Mouse (Mus musculus): Measurements from ENCODE around the gene Gm43951. TPM values are rescaled to one million over a fixed set of nuclear protein-coding genes. Genes with fewer than 3 reads are reported as not detected.

Gene Gm43951
- 0.04 and 0.12 TPM in 2 replicates for polyA plus RNA-seq (2015; fragmentation: Nextera tagmentation; extraction: Ambion mirVana)

GRCm38 (mm10) chr11:72206341-72207203 is at the start of gene Gm43951:
Gene Gm43951, minus strand, starts transcription at chr11:72206840.

GRCm38 (mm10) chr11:72215410-72215797 is 8.8 kb upstream of the Gm43951 start, which contains the start of gene Med31:
Gene Med31, minus strand, starts transcription at chr11:72215592.

GRCm38 (mm10) chr11:72207204-72207833 is 679 bp upstream of the Gm43951 start, which contains the start of the genes 4933427D14Rik and Txndc17:
Gene 4933427D14Rik, minus strand, starts transcription at chr11:72207459.
Gene Txndc17, plus strand, starts transcription at chr11:72207547.

Other genes starting within 250 kb of the Gm43951 start
- 0.43 and 0.44 TPM in 2 replicates for gene Aipl1, start 169.3 kb downstream of the Gm43951 start, polyA plus RNA-seq (2015; fragmentation: Nextera tagmentation; extraction: Ambion mirVana)
- 24.1 and 26.3 TPM in 2 replicates for gene Pimreg, start 164.8 kb downstream of the Gm43951 start, polyA plus RNA-seq (2015; fragmentation: Nextera tagmentation; extraction: Ambion mirVana)
- 0.13 and 0.36 TPM in 2 replicates for gene Pitpnm3, start 71.1 kb downstream of the Gm43951 start, polyA plus RNA-seq (2015; fragmentation: Nextera tagmentation; extraction: Ambion mirVana)
- 2.9 and 3.6 TPM in 2 replicates for gene 4933427D14Rik, start 619 bp upstream of the Gm43951 start, polyA plus RNA-seq (2015; fragmentation: Nextera tagmentation; extraction: Ambion mirVana)
- 118 and 128 TPM in 2 replicates for gene Txndc17, start 707 bp upstream of the Gm43951 start, polyA plus RNA-seq (2015; fragmentation: Nextera tagmentation; extraction: Ambion mirVana)
- gene Med31, start 8.8 kb upstream of the Gm43951 start, polyA plus RNA-seq (2015; fragmentation: Nextera tagmentation; extraction: Ambion mirVana), result 26.2 and 27.0 TPM in 2 replicates
- 0.37 TPM in 1 of 2 replicates, not detected in the other for gene Slc13a5, start 60.4 kb upstream of the Gm43951 start, polyA plus RNA-seq (2015; fragmentation: Nextera tagmentation; extraction: Ambion mirVana)
- gene Xaf1, start 94.8 kb upstream of the Gm43951 start, polyA plus RNA-seq (2015; fragmentation: Nextera tagmentation; extraction: Ambion mirVana), result 18.4 and 19.3 TPM in 2 replicates
- gene Fbxo39, start 107.6 kb upstream of the Gm43951 start, polyA plus RNA-seq (2015; fragmentation: Nextera tagmentation; extraction: Ambion mirVana), result not detected in 2 replicates
- gene Tekt1, start 155.6 kb upstream of the Gm43951 start, polyA plus RNA-seq (2015; fragmentation: Nextera tagmentation; extraction: Ambion mirVana), result 1.0 and 1.2 TPM in 2 replicates
- 208 and 220 TPM in 2 replicates for gene Smtnl2, start 204.9 kb upstream of the Gm43951 start, polyA plus RNA-seq (2015; fragmentation: Nextera tagmentation; extraction: Ambion mirVana)
- 0.08 and 0.69 TPM in 2 replicates for gene Ggt6, start 228.7 kb upstream of the Gm43951 start, polyA plus RNA-seq (2015; fragmentation: Nextera tagmentation; extraction: Ambion mirVana)
- 60.2 and 61.9 TPM in 2 replicates for gene Mybbp1a, start 234.5 kb upstream of the Gm43951 start, polyA plus RNA-seq (2015; fragmentation: Nextera tagmentation; extraction: Ambion mirVana)

Data from skeletal muscle tissue, postnatal 0 days (tissue).